Mouse (Mus musculus): ENCODE data around the gene Ackr4. TPM values are rescaled to one million over a fixed set of nuclear protein-coding genes. Genes with fewer than 3 reads are reported as not detected.

The Ackr4 gene
- polyA plus RNA-seq, 1 experiment from 2014 or later = 0.80 TPM

- H3K4me3 ChIP-seq (replicated peaks) = no peak overlapping the region
- H3K4me2 ChIP-seq = no peak overlapping the region
- no peaks in the 10 kb centered on the region for H3K9me3 ChIP-seq
- no peak for ATAC-seq (ENCODE audit: insufficient number of reproducible peaks, insufficient read depth, low FRiP score, low TSS enrichment, low read depth)
- no peaks in the 10 kb centered on the region for H3K27me3 ChIP-seq
- peaks cover 60% of the 10 kb centered on the region for H3K36me3 ChIP-seq
- H3K9ac ChIP-seq (replicated peaks) = no peak overlapping the region
- H3K27ac ChIP-seq = no peak overlapping the region
- 95% methylated on average over 4 of the region's 4 CpGs for WGBS
- H3K4me1 ChIP-seq (replicated peaks) = no peaks in the 10 kb centered on the region
Observed at GRCm38 (mm10) chr9:104039742-104040141, 87.0 kb downstream of the Ackr4 start.

- 91% methylated on average over 21 of the region's 21 CpGs for WGBS
- Histone ChIP-seq H3K27me3 (no peaks in the 10 kb centered on the region), H3K4me3 (replicated peaks) (no peak overlapping the region), H3K27ac (no peak overlapping the region), H3K4me1 (replicated peaks) (no peaks in the 10 kb centered on the region), H3K4me2 (no peak overlapping the region), H3K9ac (replicated peaks) (no peak overlapping the region), H3K36me3 (peaks cover 60% of the 10 kb centered on the region), H3K9me3 (no peaks in the 10 kb centered on the region)
- ATAC-seq (ENCODE audit: insufficient number of reproducible peaks, insufficient read depth, low FRiP score, low TSS enrichment, low read depth) = no peak
Observed at GRCm38 (mm10) chr9:104039031-104039695, 87.6 kb downstream of the Ackr4 start.

GRCm38 (mm10) chr9:104038266-104038665 lies 88.5 kb downstream of the Ackr4 start:
- ATAC-seq (ENCODE audit: insufficient number of reproducible peaks, insufficient read depth, low FRiP score, low TSS enrichment, low read depth) = no peak
- Histone ChIP-seq H3K4me2 (no peak overlapping the region), H3K27me3 (no peaks in the 10 kb centered on the region), H3K27ac (no peak overlapping the region), H3K4me1 (replicated peaks) (no peaks in the 10 kb centered on the region), H3K4me3 (replicated peaks) (no peak overlapping the region), H3K9ac (replicated peaks) (no peak overlapping the region), H3K9me3 (no peaks in the 10 kb centered on the region), H3K36me3 (peaks cover 61% of the 10 kb centered on the region)
- WGBS = 84% methylated on average over 13 of the region's 13 CpGs

GRCm38 (mm10) chr9:104035261-104036015 lies 91.3 kb downstream of the Ackr4 start:
- no peak for ATAC-seq (ENCODE audit: insufficient number of reproducible peaks, insufficient read depth, low FRiP score, low TSS enrichment, low read depth)
- Histone ChIP-seq H3K27me3 (no peaks in the 10 kb centered on the region), H3K4me2 (0 out of 2 replicates have a peak overlapping the region, but pooled peaks have one; percentile 15), H3K27ac (no peak overlapping the region), H3K9ac (replicated peaks) (no peak overlapping the region), H3K9me3 (no peaks in the 10 kb centered on the region), H3K36me3 (peaks cover 63% of the 10 kb centered on the region), H3K4me3 (replicated peaks) (no peak overlapping the region), H3K4me1 (replicated peaks) (no peaks in the 10 kb centered on the region)
- 48% methylated on average over 24 of the region's 24 CpGs for WGBS

- Histone ChIP-seq H3K4me2 (no peak overlapping the region), H3K27ac (no peak overlapping the region), H3K36me3 (peaks cover 63% of the 10 kb centered on the region), H3K4me1 (replicated peaks) (no peaks in the 10 kb centered on the region), H3K27me3 (no peaks in the 10 kb centered on the region), H3K9ac (replicated peaks) (no peak overlapping the region), H3K9me3 (no peaks in the 10 kb centered on the region), H3K4me3 (replicated peaks) (no peak overlapping the region)
- WGBS = 74% methylated on average over 6 of the region's 6 CpGs
- no peak for ATAC-seq (ENCODE audit: insufficient number of reproducible peaks, insufficient read depth, low FRiP score, low TSS enrichment, low read depth)
Observed at GRCm38 (mm10) chr9:104034718-104035117, 92.0 kb downstream of the Ackr4 start.

GRCm38 (mm10) chr9:104034231-104034630 lies 92.5 kb downstream of the Ackr4 start:
- H3K36me3 ChIP-seq = peaks cover 64% of the 10 kb centered on the region
- no peaks in the 10 kb centered on the region for H3K9me3 ChIP-seq
- no peak overlapping the region for H3K4me2 ChIP-seq
- WGBS = 77% methylated on average over 8 of the region's 8 CpGs
- no peaks in the 10 kb centered on the region for H3K4me1 ChIP-seq (replicated peaks)
- H3K9ac ChIP-seq (replicated peaks) = no peak overlapping the region
- H3K4me3 ChIP-seq (replicated peaks) = no peak overlapping the region
- H3K27me3 ChIP-seq = no peaks in the 10 kb centered on the region
- ATAC-seq (ENCODE audit: insufficient number of reproducible peaks, insufficient read depth, low FRiP score, low TSS enrichment, low read depth) = no peak
- no peak overlapping the region for H3K27ac ChIP-seq

Other genes with a start within 250 kb of the Ackr4 start
- gene Nphp3, start 124.4 kb downstream of the Ackr4 start, polyA plus RNA-seq (2016; fragmentation: Nextera tagmentation; extraction: Ambion mirVana) = 8.4 and 8.6 TPM in 2 replicates
- not detected in 2 replicates for gene Gm28305, start 86.3 kb downstream of the Ackr4 start, polyA plus RNA-seq (2016; fragmentation: Nextera tagmentation; extraction: Ambion mirVana)
- gene Uba5, start 63.8 kb downstream of the Ackr4 start, polyA plus RNA-seq (2016; fragmentation: Nextera tagmentation; extraction: Ambion mirVana) = 61.9 and 66.4 TPM in 2 replicates
- 9.9 and 12.4 TPM in 2 replicates for gene Acad11, start 63.6 kb downstream of the Ackr4 start, polyA plus RNA-seq (2016; fragmentation: Nextera tagmentation; extraction: Ambion mirVana)
- gene Dnajc13, start 136.0 kb upstream of the Ackr4 start, polyA plus RNA-seq (2016; fragmentation: Nextera tagmentation; extraction: Ambion mirVana) = 23.7 and 23.8 TPM in 2 replicates
- 1.2 and 2.1 TPM in 2 replicates for gene Acpp, start 210.8 kb upstream of the Ackr4 start, polyA plus RNA-seq (2016; fragmentation: Nextera tagmentation; extraction: Ambion mirVana)

All from limb, embryonic 12.5 days (tissue).